Mouse (Mus musculus) brain, embryonic 14.5 days (tissue): ENCODE measurements at regions not wholly inside any gene's neighbourhood (a gene's known extent, or its start where the extent isn't known, plus 50 kb on each side); places are given as distances from the start of the nearest gene placed in this dataset.

Experiments
- CTCF ChIP-seq: fragments of 200-500 bp; IDR thresholded peaks from 2 replicates; pipeline ENCODE4 v1.5.1; 2012; ENCODE audit warnings: inconsistent platforms, mild to moderate bottlenecking, moderate library complexity, borderline replicate concordance; ENCODE audit not compliant: insufficient read depth, insufficient read length; ENCODE audit errors: extremely low read depth
- POLR2A ChIP-seq: fragments of 200-500 bp; IDR thresholded peaks from 2 replicates; pipeline ENCODE4 v1.6.1; 2012; ENCODE audit warnings: mild to moderate bottlenecking, inconsistent platforms, borderline replicate concordance; ENCODE audit not compliant: poor library complexity, insufficient read depth, insufficient read length, severe bottlenecking; ENCODE audit errors: extremely low read depth

- TF ChIP-seq CTCF, result no peak
- no peak for TF ChIP-seq POLR2A
Observed at GRCm38 (mm10) chr2:128277387-128278123, 151.7 kb downstream of the Bcl2l11 start.
